Mouse (Mus musculus) adrenal gland, postnatal 10 days (tissue): ENCODE measurements around the gene Ube2g2. TPM values are rescaled to one million over a fixed set of nuclear protein-coding genes. Genes with fewer than 3 reads are reported as not detected.

Source experiments
- DNase-seq: peaks from one replicate; pipeline ENCODE4 v3.0.0; 2021; ENCODE audit warnings: mixed read lengths
- total RNA-seq, 2 experiments: library from RNA; stranded (reverse); gene quantifications; 2 replicates each; pipeline ENCODE4 v1.2.3; 2021

The Ube2g2 gene
- total RNA-seq, 2 experiments from 2014 or later = 44.4 to 46.1 TPM

GRCm38 (mm10) chr10:77605908-77606826 is 15.9 kb upstream of the Ube2g2 start, which contains the start of the genes Sumo3 and Gm49325:
Sumo3 (plus strand) TSS chr10:77606097.
Gm49325 (plus strand) TSS chr10:77606197.
- DNase-seq = peak; percentile 100

- DNase-seq = no peak
These were observed 15.2 kb upstream of the Ube2g2 start for GRCm38 (mm10) chr10:77606855-77607254.

GRCm38 (mm10) chr10:77607441-77607840 is 14.6 kb upstream of the Ube2g2 start:
- no peak for DNase-seq

GRCm38 (mm10) chr10:77608589-77608988 is 13.5 kb upstream of the Ube2g2 start:
- DNase-seq = no peak

GRCm38 (mm10) chr10:77610221-77610961 is 11.7 kb upstream of the Ube2g2 start:
- DNase-seq = no peak

- peak; percentile 62 for DNase-seq
These were observed 8.7 kb upstream of the Ube2g2 start for GRCm38 (mm10) chr10:77613409-77613808.

- DNase-seq = no peak
These were observed 6.4 kb upstream of the Ube2g2 start for GRCm38 (mm10) chr10:77615647-77616046.

GRCm38 (mm10) chr10:77616166-77616565 is 5.9 kb upstream of the Ube2g2 start:
- no peak for DNase-seq

GRCm38 (mm10) chr10:77616926-77617325 is 5.1 kb upstream of the Ube2g2 start:
- no peak for DNase-seq

GRCm38 (mm10) chr10:77621546-77621945 is 529 bp upstream of the Ube2g2 start:
- DNase-seq = no peak

- peak; percentile 51 for DNase-seq
These were observed 1.0 kb downstream of the Ube2g2 start for GRCm38 (mm10) chr10:77623069-77623492.

GRCm38 (mm10) chr10:77623639-77624400 is 1.7 kb downstream of the Ube2g2 start:
- DNase-seq = no peak

- DNase-seq = no peak
These were observed 2.5 kb downstream of the Ube2g2 start for GRCm38 (mm10) chr10:77624570-77624995.

GRCm38 (mm10) chr10:77626036-77626435 is 4.0 kb downstream of the Ube2g2 start:
- DNase-seq = peak; percentile 42

GRCm38 (mm10) chr10:77626591-77626990 is 4.5 kb downstream of the Ube2g2 start:
- no peak for DNase-seq

- DNase-seq = peak; percentile 88
These were observed 5.4 kb downstream of the Ube2g2 start for GRCm38 (mm10) chr10:77627497-77627896.

GRCm38 (mm10) chr10:77629163-77629562 is 7.1 kb downstream of the Ube2g2 start:
- no peak for DNase-seq

GRCm38 (mm10) chr10:77629970-77630369 is 7.9 kb downstream of the Ube2g2 start:
- no peak for DNase-seq

- no peak for DNase-seq
These were observed 11.9 kb downstream of the Ube2g2 start for GRCm38 (mm10) chr10:77634016-77634415.

- DNase-seq = no peak
These were observed 12.6 kb downstream of the Ube2g2 start for GRCm38 (mm10) chr10:77634452-77635231.

- no peak for DNase-seq
These were observed 14.3 kb downstream of the Ube2g2 start for GRCm38 (mm10) chr10:77636234-77636922.
